Mouse (Mus musculus): ENCODE measurements at regions not wholly inside any gene's neighbourhood (a gene's known extent, or its start where the extent isn't known, plus 50 kb on each side); places are given as distances from the start of the nearest gene placed in this dataset.
A peak's percentile ranks its signal among the peaks of the same experiment; 100 is the strongest.

- WGBS, result 56% methylated on average over 2 of the region's 2 CpGs
- no peak for DNase-seq (ENCODE audit: low read depth, low spot score)
Observed at GRCm38 (mm10) chr13:85570886-85571527, 282.1 kb upstream of the Rasa1 start.

GRCm38 (mm10) chr13:85557821-85558220 lies 268.9 kb upstream of the Rasa1 start:
- DNase-seq (ENCODE audit: low read depth, low spot score), result no peak
- 78% methylated on average over 2 of the region's 2 CpGs for WGBS

- 11% methylated on average over 5 of the region's 5 CpGs for WGBS
- DNase-seq (ENCODE audit: low read depth, low spot score), result peak; percentile 0
Observed at GRCm38 (mm10) chr13:85556101-85556853, 267.3 kb upstream of the Rasa1 start.

GRCm38 (mm10) chr13:85553072-85553471 lies 264.1 kb upstream of the Rasa1 start:
- 38% methylated on average over 3 of the region's 3 CpGs for WGBS
- no peak for DNase-seq (ENCODE audit: low read depth, low spot score)

- DNase-seq (ENCODE audit: low read depth, low spot score), result no peak
- 36% methylated on average over 1 of the region's 1 CpGs for WGBS
Observed at GRCm38 (mm10) chr13:85509671-85510070, 220.7 kb upstream of the Rasa1 start.

GRCm38 (mm10) chr13:85508552-85508951 lies 219.6 kb upstream of the Rasa1 start:
- WGBS, result 87% methylated on average over 1 of the region's 1 CpGs
- DNase-seq (ENCODE audit: low read depth, low spot score), result no peak

GRCm38 (mm10) chr13:85507374-85508101 lies 218.6 kb upstream of the Rasa1 start:
- DNase-seq (ENCODE audit: low read depth, low spot score), result no peak
- WGBS, result 62% methylated on average over 6 of the region's 6 CpGs

GRCm38 (mm10) chr13:85506875-85507274 lies 217.9 kb upstream of the Rasa1 start:
- 64% methylated on average over 1 of the region's 1 CpGs for WGBS
- DNase-seq (ENCODE audit: low read depth, low spot score), result no peak

GRCm38 (mm10) chr13:85506030-85506429 lies 217.1 kb upstream of the Rasa1 start:
- 36% methylated on average over 1 of the region's 1 CpGs for WGBS
- DNase-seq (ENCODE audit: low read depth, low spot score), result no peak

- no peak for DNase-seq (ENCODE audit: low read depth, low spot score)
- WGBS, result 61% methylated on average over 4 of the region's 4 CpGs
Observed at GRCm38 (mm10) chr13:85505046-85505445, 216.1 kb upstream of the Rasa1 start.

- 52% methylated on average over 4 of the region's 4 CpGs for WGBS
- DNase-seq (ENCODE audit: low read depth, low spot score), result no peak
Observed at GRCm38 (mm10) chr13:85504001-85504400, 215.1 kb upstream of the Rasa1 start.

GRCm38 (mm10) chr13:85498696-85499095 lies 209.8 kb upstream of the Rasa1 start:
- no peak for DNase-seq (ENCODE audit: low read depth, low spot score)
- 71% methylated on average over 2 of the region's 2 CpGs for WGBS

- no peak for DNase-seq (ENCODE audit: low read depth, low spot score)
- WGBS, result 12% methylated on average over 3 of the region's 3 CpGs
Observed at GRCm38 (mm10) chr13:85484790-85485189, 195.9 kb upstream of the Rasa1 start.

GRCm38 (mm10) chr13:85483348-85483747 lies 194.4 kb upstream of the Rasa1 start:
- no peak for DNase-seq (ENCODE audit: low read depth, low spot score)

- 77% methylated on average over 2 of the region's 2 CpGs for WGBS
- DNase-seq (ENCODE audit: low read depth, low spot score), result no peak
Observed at GRCm38 (mm10) chr13:85479405-85479804, 190.5 kb upstream of the Rasa1 start.

GRCm38 (mm10) chr13:85476274-85476846 lies 187.4 kb upstream of the Rasa1 start:
- DNase-seq (ENCODE audit: low read depth, low spot score), result no peak
- 75% methylated on average over 4 of the region's 4 CpGs for WGBS

- no peak for DNase-seq (ENCODE audit: low read depth, low spot score)
- WGBS, result 79% methylated on average over 5 of the region's 5 CpGs
Observed at GRCm38 (mm10) chr13:85471340-85471739, 182.4 kb upstream of the Rasa1 start.

GRCm38 (mm10) chr13:85459387-85459786 lies 170.5 kb upstream of the Rasa1 start:
- WGBS, result 42% methylated on average over 3 of the region's 3 CpGs
- no peak for DNase-seq (ENCODE audit: low read depth, low spot score)

GRCm38 (mm10) chr13:85458611-85459010 lies 169.7 kb upstream of the Rasa1 start:
- no peak for DNase-seq (ENCODE audit: low read depth, low spot score)

- 100% methylated on average over 1 of the region's 1 CpGs for WGBS
- no peak for DNase-seq (ENCODE audit: low read depth, low spot score)
Observed at GRCm38 (mm10) chr13:85439581-85439980, 150.7 kb upstream of the Rasa1 start.

GRCm38 (mm10) chr13:85437875-85438274 lies 148.9 kb upstream of the Rasa1 start:
- DNase-seq (ENCODE audit: low read depth, low spot score), result no peak

Measured in large intestine, adult 2 months (tissue).